Mouse (Mus musculus) MEL (cell line): ENCODE data around the gene Fam196b.

ENCODE experiments used
- CTCF ChIP-seq, 3 experiments: IDR thresholded peaks in 2 of 3; conservative IDR thresholded peaks in 1 of 3; 2 replicates each; pipeline ENCODE4 v1.5.1; 2011 to 2012; ENCODE audit warnings: low read length in 3 of 3, low read depth in 2 of 3, mild to moderate bottlenecking in 2 of 3, improper control_type of control experiment in 1 of 3, inconsistent platforms in 1 of 3, mixed read lengths in 1 of 3, moderate library complexity in 1 of 3; ENCODE audit not compliant: control insufficient read depth in 1 of 3, insufficient read depth in 1 of 3, poor library complexity in 1 of 3, severe bottlenecking in 1 of 3
- HCFC1 ChIP-seq: IDR thresholded peaks from 2 replicates; pipeline ENCODE4 v1.6.1; 2012; ENCODE audit warnings: low read depth, mild to moderate bottlenecking, inconsistent platforms, low read length, improper control_type of control experiment, moderate library complexity
- MAX ChIP-seq: IDR thresholded peaks from 2 replicates; pipeline ENCODE4 v1.6.1; 2011; ENCODE audit warnings: low read length, improper control_type of control experiment
- POLR2A ChIP-seq, 2 experiments: IDR thresholded peaks; 2 replicates each; pipeline ENCODE4 v1.6.1; 2011 to 2012; ENCODE audit warnings: low read length in 2 of 2, mild to moderate bottlenecking in 2 of 2, control low read depth in 1 of 2, improper control_type of control experiment in 1 of 2, low read depth in 1 of 2, moderate library complexity in 1 of 2; ENCODE audit not compliant: control insufficient read depth in 1 of 2, insufficient read depth in 1 of 2, poor library complexity in 1 of 2
- USF2 ChIP-seq, 2 experiments: IDR thresholded peaks; 2 replicates each; pipeline ENCODE4 v1.6.1; 2011 to 2012; ENCODE audit warnings: improper control_type of control experiment in 2 of 2, low read length in 2 of 2, borderline replicate concordance in 1 of 2, inconsistent platforms in 1 of 2, low read depth in 1 of 2, mild to moderate bottlenecking in 1 of 2; ENCODE audit not compliant: insufficient read depth in 1 of 2

DNA sequence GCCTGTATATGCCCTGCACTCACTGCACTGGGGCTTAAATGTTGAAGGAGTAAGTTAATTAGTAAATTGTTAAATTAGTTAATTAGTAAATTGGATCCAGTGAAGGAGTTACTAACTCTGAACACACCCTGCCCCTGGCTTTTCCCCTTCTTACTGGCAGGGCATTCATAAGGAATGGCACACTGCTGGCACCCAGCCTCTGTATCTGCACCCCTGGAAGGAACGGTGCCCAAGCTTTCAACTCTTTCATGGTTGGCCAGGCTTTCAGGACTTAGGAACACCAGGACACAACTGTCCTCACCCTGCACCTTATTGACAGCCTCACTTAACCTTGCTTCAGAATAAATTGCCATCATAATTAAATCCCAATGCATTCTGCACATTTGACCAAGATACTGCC is 109.9 kb downstream of the Fam196b start:
- TF ChIP-seq MAX (no peak), POLR2A (IDR thresholded peaks at IDR 0.05; ENCODE audit: control insufficient read depth in 1 of 2, insufficient read depth in 1 of 2, low read depth in 1 of 2, low read length in 2 of 2, poor library complexity in 1 of 2) (no peak), HCFC1 (no peak), CTCF (IDR thresholded peaks at IDR 0.05 in 2 of 3, conservative IDR thresholded peaks at IDR 0.05 in 1 of 3; ENCODE audit: control insufficient read depth in 1 of 3, insufficient read depth in 1 of 3, low read depth in 2 of 3, low read length in 3 of 3, poor library complexity in 1 of 3, severe bottlenecking in 1 of 3) (no peak), USF2 (IDR thresholded peaks at IDR 0.05; ENCODE audit: borderline replicate concordance in 1 of 2, insufficient read depth in 1 of 2, low read depth in 1 of 2, low read length in 2 of 2) (no peak)
